Mouse (Mus musculus): ENCODE measurements around the gene Plcl1.

The Plcl1 gene

DNA sequence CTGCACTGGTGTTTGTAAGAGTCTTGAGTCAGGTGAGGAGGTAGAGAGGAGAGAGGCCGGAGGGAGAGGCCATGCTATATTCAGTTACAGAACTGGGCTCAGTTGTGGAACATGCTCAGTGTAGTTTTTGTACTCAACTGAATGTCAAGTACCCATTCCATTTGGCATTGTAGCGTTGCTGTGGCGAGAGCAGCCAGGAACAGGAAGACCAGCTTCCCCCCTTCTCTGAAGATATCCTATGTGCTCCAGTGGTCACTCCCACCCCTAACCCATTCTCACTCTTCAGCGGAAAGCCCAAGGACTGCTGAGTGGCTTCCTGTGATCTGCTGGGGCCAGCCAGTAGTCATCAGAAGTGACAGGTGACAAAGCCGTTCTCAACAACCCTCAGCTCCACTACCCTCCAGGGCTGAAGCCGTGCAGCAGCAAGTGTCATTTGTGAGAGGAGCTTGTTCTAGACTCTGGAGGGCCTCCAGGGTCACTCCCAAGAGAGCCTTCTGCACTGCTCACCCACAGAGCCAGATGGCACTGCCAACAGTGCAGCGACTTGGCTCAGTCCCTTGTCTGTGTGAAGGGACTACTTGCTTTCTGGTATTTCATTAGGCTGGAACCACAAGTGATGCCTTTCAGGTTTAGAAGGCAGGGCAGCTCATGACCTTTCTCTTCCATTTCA lies 213.0 kb downstream of the Plcl1 start:
- DNase-seq: no peak

DNA sequence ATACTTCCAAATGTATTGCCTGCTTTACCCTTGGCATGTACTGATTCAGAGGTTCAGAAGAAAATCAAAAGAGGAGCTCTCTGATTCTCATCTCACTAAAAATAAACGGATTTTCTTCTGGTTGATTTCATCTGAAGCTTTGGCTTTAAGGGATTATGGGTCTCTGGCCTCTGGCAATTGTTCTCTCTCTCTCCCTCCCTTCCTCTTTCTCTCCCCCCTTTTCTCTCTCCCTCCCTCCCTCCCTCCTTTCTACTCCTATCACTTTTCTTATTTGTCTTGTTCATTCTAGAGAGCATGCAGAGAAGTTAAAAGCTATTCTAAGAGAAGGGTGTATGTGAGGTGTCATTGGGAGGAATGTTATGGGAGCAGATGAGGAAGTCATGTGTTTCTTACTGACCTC lies 225.8 kb downstream of the Plcl1 start:
- DNase-seq: no peak

- no peak for DNase-seq
Observed at GRCm38 (mm10) chr1:55632024-55632423, 226.3 kb downstream of the Plcl1 start.

GRCm38 (mm10) chr1:55633326-55633725 lies 227.6 kb downstream of the Plcl1 start:
- no peak for DNase-seq

GRCm38 (mm10) chr1:55659518-55660210 lies 253.9 kb downstream of the Plcl1 start:
- no peak for DNase-seq

- no peak for DNase-seq
Observed at GRCm38 (mm10) chr1:55661381-55661780, 255.7 kb downstream of the Plcl1 start.

DNA sequence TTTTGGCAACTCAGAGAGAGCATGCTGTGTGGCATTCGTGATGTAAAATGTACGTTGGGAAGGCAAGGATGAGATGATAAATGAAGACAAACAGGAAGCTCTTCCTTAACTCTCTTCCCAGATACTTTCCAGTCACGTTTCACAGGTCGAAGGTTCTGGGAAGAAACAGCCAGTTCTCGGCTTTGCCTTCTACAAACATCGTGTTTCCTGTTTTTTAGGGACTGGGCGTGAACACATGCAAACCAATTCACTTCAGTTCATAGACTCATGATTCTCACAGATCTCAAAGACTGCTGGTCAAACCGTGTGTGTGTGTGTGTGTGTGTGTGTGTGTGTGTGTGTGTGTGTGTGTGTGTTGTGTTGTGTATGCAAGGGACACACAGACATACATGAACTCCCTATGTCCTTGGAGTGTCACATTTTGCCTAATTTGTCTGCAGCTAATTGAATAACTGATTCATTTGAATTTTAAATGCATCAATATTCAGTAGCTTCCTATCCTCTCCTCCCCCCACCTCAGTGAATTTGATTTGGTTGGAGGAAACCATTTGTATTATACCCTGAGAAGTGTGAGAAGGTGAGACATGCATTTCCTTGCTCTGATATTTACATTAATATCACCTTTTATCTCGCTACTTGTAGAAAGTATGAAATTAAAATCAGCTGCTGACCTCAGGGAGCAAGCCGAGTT lies 259.6 kb downstream of the Plcl1 start:
- DNase-seq: no peak

DNA sequence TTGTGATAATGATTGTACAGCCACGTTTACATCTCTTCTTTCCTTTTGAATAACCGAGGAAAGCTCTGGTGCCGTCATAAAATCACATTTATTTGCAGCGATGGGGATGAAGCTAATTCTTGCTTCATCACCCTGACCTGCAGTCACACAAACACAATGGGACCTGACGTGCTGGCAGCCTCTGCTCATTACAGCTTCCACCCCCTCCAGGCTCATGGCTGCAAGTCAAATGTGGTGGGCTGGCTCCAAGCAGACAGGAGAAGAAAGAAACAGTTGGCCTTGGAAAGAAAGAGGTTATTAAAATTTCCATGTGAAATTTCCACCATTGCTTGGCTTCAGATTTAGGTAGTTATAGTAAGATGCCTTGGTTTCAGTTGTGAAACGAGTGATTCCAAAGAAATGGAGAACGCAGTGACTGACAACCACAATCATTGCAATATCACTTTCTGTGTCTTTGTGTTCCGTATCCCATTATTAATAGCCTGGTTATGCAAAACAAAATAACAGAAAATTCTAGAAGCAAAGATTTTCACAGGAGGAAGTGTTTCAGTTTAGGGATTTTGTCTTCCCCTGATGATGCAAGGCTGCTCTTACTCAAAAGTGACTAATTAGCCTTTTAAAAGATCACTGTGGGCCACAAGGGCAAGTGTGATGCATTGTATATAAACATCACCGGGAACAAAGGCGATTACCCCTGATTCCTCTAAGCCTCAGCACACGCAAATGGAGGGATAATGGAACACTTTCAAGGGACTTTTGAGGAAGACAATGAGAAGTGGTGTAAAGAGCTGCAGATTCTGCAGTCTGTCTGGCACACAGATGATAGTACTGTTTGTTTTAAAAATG lies 260.3 kb downstream of the Plcl1 start:
- DNase-seq: no peak

DNA sequence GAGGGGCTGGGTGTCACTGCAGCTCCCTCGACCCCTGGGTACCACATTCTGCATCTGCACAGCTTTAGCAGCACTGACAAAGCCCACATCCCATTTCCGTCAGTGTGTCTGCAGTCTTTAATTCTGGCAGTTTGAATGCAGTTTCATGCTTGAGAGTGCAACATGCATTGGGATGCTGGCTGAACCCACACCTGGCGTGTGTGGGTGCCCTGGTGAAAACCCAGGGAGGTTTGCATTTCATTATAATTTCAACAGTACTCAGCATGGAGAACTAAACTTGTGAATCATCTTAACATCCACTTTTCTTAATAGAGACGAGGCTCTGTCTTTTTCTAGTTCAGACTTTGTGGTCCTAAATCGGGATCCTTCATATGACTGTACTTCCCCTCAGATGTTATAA lies 261.1 kb downstream of the Plcl1 start:
- no peak for DNase-seq

- no peak for DNase-seq
Observed at GRCm38 (mm10) chr1:55668622-55669237, 263.0 kb downstream of the Plcl1 start.

DNA sequence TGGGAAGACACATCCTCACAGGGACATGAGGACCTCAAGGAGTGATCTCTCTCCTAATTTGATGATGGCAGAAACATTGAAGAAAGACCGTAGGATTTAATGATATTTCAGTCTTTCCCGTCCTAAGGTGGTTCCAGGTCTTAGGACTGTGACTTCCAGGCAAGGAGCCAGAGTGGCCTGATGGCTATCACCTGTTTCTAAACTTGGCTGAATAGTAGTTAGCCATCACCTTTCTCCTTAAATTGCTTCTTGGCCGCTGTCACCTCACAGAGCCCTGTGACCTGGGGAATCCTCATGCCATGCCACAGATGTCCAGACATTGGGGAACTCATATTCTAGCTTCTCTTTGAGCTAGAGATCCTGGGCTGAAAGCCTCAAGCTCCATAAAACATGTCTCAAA lies 277.0 kb downstream of the Plcl1 start:
- DNase-seq: no peak

DNA sequence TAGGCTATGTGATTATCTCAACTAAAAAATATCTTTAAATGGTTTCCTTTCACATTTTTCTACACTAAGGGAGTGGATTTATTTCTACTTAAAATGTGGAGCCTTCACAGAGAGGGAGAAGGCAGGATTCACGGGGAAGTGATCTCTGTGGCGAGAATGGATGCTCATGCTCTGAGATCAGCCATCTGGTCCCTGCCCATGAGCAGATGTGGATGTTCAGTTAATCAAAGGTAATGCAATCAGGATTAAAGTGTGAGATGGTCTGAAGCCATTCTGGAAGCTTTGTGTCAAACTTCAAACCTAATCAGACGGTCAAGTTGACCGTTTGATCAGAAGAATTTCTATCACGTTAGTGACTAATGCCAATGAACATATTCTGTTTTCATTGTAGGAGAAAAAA lies 280.5 kb downstream of the Plcl1 start:
- no peak for DNase-seq

GRCm38 (mm10) chr1:55693636-55694220 lies 288.0 kb downstream of the Plcl1 start:
- DNase-seq: no peak

DNA sequence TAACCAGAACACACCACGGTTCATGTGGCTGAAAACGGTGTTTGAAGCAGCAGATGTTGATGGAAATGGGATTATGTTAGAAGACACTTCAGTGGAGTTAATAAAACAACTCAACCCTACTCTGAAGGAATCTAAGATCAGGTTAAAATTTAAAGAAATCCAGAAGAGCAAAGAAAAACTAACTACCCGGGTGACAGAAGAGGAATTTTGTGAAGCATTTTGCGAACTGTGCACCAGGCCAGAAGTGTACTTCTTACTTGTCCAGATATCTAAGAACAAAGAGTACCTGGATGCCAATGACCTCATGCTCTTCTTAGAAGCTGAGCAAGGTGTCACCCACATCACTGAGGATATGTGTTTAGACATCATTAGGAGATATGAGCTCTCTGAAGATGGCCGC lies 290.5 kb downstream of the Plcl1 start:
- no peak for DNase-seq

DNA sequence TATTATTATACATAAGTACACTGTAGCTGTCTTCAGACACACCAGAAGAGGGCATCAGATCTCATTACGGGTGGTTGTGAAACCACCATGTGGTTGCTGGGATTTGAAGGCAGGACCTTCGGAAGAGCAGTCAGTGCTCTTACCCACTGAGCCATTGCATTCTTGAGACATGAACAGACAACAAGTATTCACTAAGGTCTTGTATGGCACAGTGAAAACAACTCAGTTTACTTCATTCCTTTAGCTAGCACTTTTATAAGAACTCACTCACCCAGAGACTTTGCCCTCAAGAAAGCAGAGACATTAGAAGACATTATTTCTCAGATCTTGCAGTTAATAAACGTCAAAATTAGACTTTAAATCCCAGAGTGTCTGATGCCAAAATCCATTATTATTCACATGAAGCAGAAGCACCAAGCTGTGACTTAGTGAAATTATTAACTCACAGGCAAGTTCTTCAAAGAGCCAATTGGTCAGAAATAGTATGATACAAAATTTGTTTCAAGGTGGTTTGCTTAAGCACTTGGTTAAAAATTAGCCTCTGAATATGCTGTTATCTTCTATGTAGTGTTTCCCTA lies 293.8 kb downstream of the Plcl1 start:
- no peak for DNase-seq

DNA sequence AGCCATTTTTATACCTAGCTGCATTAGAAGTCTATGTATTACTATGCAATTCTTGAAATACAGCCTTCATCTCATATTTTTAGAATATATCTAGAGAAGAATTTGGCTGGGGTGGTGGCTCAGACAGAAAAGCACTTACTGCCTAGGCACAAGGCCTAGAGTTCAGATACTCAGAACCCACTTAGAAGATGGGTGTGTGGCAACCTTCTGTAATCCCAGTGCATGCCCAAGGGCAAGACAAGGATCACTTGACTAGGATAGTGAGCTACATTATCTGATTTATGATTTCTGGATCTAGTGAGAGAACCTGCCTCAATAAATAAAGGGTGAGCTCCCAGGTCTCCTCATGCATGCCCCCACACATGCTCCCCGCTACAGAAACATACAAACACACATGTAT lies 294.3 kb downstream of the Plcl1 start:
- DNase-seq: no peak

DNA sequence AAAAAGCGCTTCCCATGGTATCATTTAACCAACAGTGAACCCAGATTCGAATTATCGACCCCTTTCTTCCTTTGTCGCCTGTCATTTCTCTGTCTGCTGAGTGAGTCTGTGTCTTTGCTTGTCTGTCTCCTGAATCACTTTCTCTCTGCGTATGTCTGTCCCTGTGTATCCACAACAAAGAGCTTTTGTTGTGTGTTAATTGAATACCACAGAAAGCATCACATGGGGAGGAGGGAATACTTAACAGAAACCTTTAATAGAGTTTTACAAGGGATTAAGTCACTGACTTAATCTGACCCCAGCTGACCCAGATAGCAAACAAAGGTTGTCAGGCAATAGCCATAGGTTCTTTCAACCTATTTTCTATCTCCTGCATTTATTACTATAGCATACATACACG lies 295.0 kb downstream of the Plcl1 start:
- no peak for DNase-seq

DNA sequence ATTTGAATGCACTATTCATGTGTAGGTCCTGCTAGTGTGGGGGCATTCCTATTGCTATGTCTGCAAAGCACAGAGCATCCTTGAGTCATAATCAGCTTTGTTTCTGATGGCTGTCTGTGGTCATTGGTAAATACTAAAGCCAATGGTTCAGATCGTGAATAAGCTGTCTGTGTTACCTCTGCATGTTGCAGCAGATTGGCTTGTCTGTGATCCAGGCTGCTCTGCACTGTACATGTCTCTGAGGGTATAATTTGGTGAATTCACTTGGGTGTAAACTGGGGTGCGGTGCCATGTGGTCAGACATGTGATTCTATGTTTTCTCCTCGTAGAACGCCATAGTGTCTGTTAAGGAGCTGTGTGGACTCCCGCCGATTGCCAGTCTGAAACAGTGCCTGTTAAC lies 295.9 kb downstream of the Plcl1 start:
- no peak for DNase-seq

- no peak for DNase-seq
Observed at GRCm38 (mm10) chr1:55702106-55702505, 296.4 kb downstream of the Plcl1 start.

GRCm38 (mm10) chr1:55704707-55705106 lies 299.0 kb downstream of the Plcl1 start:
- DNase-seq: no peak

GRCm38 (mm10) chr1:55705173-55705572 lies 299.5 kb downstream of the Plcl1 start:
- no peak for DNase-seq

- no peak for DNase-seq
Observed at GRCm38 (mm10) chr1:55705756-55706155, 300.0 kb downstream of the Plcl1 start.

All from thymus, postnatal 36 days (tissue).